In the genomic region with DNA sequence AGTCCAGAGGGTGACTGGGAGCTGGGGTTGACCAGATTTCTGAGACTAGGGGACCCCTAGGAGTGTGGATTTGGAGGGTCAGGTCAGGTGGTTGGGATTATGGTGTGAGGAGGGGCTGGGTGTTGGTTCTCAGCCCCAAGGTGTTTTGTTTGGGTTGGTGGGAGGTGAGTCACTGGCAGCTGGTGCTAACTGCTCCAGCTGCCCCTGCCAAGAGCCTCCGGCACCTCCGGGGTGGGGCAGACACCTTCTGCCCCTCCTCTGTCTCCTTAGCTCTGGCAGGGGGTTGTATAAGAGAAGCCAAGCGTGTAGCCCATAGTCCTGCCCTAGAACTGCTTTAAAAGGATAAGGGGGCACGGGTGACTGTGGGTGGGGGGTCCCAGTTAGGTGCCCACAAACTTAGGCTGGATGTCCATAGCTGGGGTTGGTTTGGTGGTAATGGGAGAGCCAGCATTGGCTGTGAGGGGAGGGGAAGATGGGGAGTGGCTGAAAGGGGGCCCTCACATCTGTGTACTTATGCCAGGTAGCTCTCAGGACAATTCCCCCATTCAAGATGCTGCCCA, we compare ENCODE assay signal across 17 mouse cellular contexts. TPM values are rescaled to one million over a fixed set of nuclear protein-coding genes. Genes with fewer than 3 reads are reported as not detected.
DNase-seq lines count a peak whose midpoint lies in the region; ATAC-seq and TF ChIP-seq lines count a peak whose summit lies in the region.
"Had no signal": no experiment of that assay in that cellular context is flagged by ENCODE, and none has a peak within 500 bp of the region (broad histone marks: within the 10 kb centered on the region; RNA-seq: fewer than 3 reads in every experiment).

No protein-coding gene starts in this region.

- H3K4me2 ChIP-seq in heart, embryonic 12.5 days = no peak overlapping the region
- H3K4me2 ChIP-seq in lung, embryonic 14.5 days = peak overlapping the region; percentile 25; the same call in 1 of the 2 replicates
- H3K4me2 ChIP-seq in embryonic facial prominence, embryonic 13.5 days = no peak overlapping the region
- no peak overlapping the region for H3K4me2 ChIP-seq in stomach, embryonic 15.5 days
- H3K4me2 ChIP-seq: forebrain, embryonic 13.5 days; hindbrain, embryonic 13.5 days; liver, embryonic 13.5 days; midbrain, embryonic 12.5 days; neural tube, embryonic 15.5 days had no signal

- H3K4me3 ChIP-seq in heart, embryonic 12.5 days = no peak overlapping the region
- no peak overlapping the region for H3K4me3 ChIP-seq in lung, embryonic 14.5 days (ENCODE audit: low read depth, low read length)
- no peak overlapping the region for H3K4me3 ChIP-seq in lung, adult 2 months (replicated peaks; ENCODE audit: extremely low read depth, low read depth, low read length)
- H3K4me3 ChIP-seq in embryonic facial prominence, embryonic 13.5 days = no peak overlapping the region
- H3K4me3 ChIP-seq in stomach, embryonic 15.5 days (replicated peaks) = no peak overlapping the region
- H3K4me3 ChIP-seq: forebrain, embryonic 13.5 days; hindbrain, embryonic 13.5 days; liver, embryonic 13.5 days; midbrain, embryonic 12.5 days; neural tube, embryonic 15.5 days had no signal

- no peak for DNase-seq in heart, postnatal 14 days
- DNase-seq in lung, embryonic 14.5 days = no peak
- DNase-seq in lung, adult 2 months = no peak
- DNase-seq in gastrocnemius, adult 8-10 months (ENCODE audit: low spot score in 2 of 2) = no peak
- DNase-seq in left cerebral cortex, adult 9 months (ENCODE audit: low spot score in 2 of 2) = no peak
- DNase-seq: adrenal gland, postnatal 36 days; cerebellum, adult 8-10 months; gastrocnemius, postnatal 36 days; liver, embryonic 13.5 days had no signal

- H3K27me3 ChIP-seq in heart, embryonic 12.5 days (replicated peaks) = no peaks in the 10 kb centered on the region
- H3K27me3 ChIP-seq in lung, embryonic 14.5 days (ENCODE audit: insufficient read depth, low read length) = no peaks in the 10 kb centered on the region
- no peaks in the 10 kb centered on the region for H3K27me3 ChIP-seq in embryonic facial prominence, embryonic 13.5 days
- no peaks in the 10 kb centered on the region for H3K27me3 ChIP-seq in stomach, embryonic 15.5 days (replicated peaks)
- H3K27me3 ChIP-seq: forebrain, embryonic 13.5 days; hindbrain, embryonic 13.5 days; liver, embryonic 13.5 days; midbrain, embryonic 12.5 days; neural tube, embryonic 15.5 days had no signal

- peaks cover 28% of the 10 kb centered on the region for H3K4me1 ChIP-seq in heart, embryonic 12.5 days (replicated peaks)
- peaks cover 3% of the 10 kb centered on the region; the same call in 1 of the 2 replicates for H3K4me1 ChIP-seq in lung, embryonic 14.5 days (ENCODE audit: insufficient read depth)
- peaks cover 11% of the 10 kb centered on the region for H3K4me1 ChIP-seq in lung, adult 2 months (ENCODE audit: control insufficient read depth, insufficient read depth, low read length)
- peaks cover 31% of the 10 kb centered on the region; the same call in 1 of the 2 replicates for H3K4me1 ChIP-seq in embryonic facial prominence, embryonic 13.5 days
- H3K4me1 ChIP-seq in stomach, embryonic 15.5 days = peaks cover 10% of the 10 kb centered on the region
- H3K4me1 ChIP-seq: liver, embryonic 13.5 days had no signal

- no peaks in the 10 kb centered on the region for H3K9me3 ChIP-seq in heart, embryonic 12.5 days (replicated peaks)
- H3K9me3 ChIP-seq in lung, embryonic 14.5 days (ENCODE audit: low read depth, low read length) = no peaks in the 10 kb centered on the region
- H3K9me3 ChIP-seq in embryonic facial prominence, embryonic 13.5 days = no peaks in the 10 kb centered on the region
- H3K9me3 ChIP-seq in stomach, embryonic 15.5 days = no peaks in the 10 kb centered on the region
- H3K9me3 ChIP-seq: forebrain, embryonic 13.5 days; hindbrain, embryonic 13.5 days; liver, embryonic 13.5 days; midbrain, embryonic 12.5 days; neural tube, embryonic 15.5 days had no signal

- 0 out of 2 replicates have a peak overlapping the region, but pooled peaks have one; percentile 21 for H3K9ac ChIP-seq in heart, embryonic 12.5 days
- no peak overlapping the region for H3K9ac ChIP-seq in lung, embryonic 14.5 days
- no peak overlapping the region for H3K9ac ChIP-seq in embryonic facial prominence, embryonic 13.5 days
- H3K9ac ChIP-seq in stomach, embryonic 15.5 days = no peak overlapping the region
- H3K9ac ChIP-seq: forebrain, embryonic 13.5 days; hindbrain, embryonic 13.5 days; liver, embryonic 13.5 days; midbrain, embryonic 12.5 days; neural tube, embryonic 15.5 days had no signal

- no peak for ATAC-seq in heart, embryonic 12.5 days (ENCODE audit: insufficient number of reproducible peaks, low FRiP score)
- peak; percentile 16; the same call in 1 of the 2 replicates for ATAC-seq in lung, embryonic 14.5 days (ENCODE audit: insufficient read depth)
- no peak for ATAC-seq in embryonic facial prominence, embryonic 13.5 days (ENCODE audit: insufficient number of reproducible peaks, insufficient read depth, low FRiP score, low TSS enrichment, low read depth)
- ATAC-seq in stomach, embryonic 15.5 days (ENCODE audit: insufficient read depth, low FRiP score, low read depth) = 0 out of 2 replicates have a peak, but pooled peaks have one; percentile 6
- ATAC-seq: forebrain, embryonic 13.5 days had no signal

- H3K27ac ChIP-seq in heart, embryonic 12.5 days (ENCODE audit: poor library complexity, severe bottlenecking) = 0 out of 2 replicates have a peak overlapping the region, but pooled peaks have one; percentile 18
- H3K27ac ChIP-seq in lung, embryonic 14.5 days (ENCODE audit: low read depth) = peak overlapping the region; percentile 74
- H3K27ac ChIP-seq in embryonic facial prominence, embryonic 13.5 days = 0 out of 2 replicates have a peak overlapping the region, but pooled peaks have one; percentile 23
- peak overlapping the region; percentile 21 for H3K27ac ChIP-seq in stomach, embryonic 15.5 days
- H3K27ac ChIP-seq: forebrain, embryonic 13.5 days; hindbrain, embryonic 13.5 days; liver, embryonic 13.5 days; macrophage; midbrain, embryonic 12.5 days had no signal

- no peak for TF ChIP-seq CTCF in lung, embryonic 14.5 days (IDR thresholded peaks at IDR 0.05; ENCODE audit: low read depth)
- TF ChIP-seq CTCF in lung, adult 2 months (IDR thresholded peaks at IDR 0.05; ENCODE audit: insufficient read depth, low read length) = no peak

- no peak for TF ChIP-seq POLR2A in lung, adult 2 months (IDR thresholded peaks at IDR 0.05; ENCODE audit: borderline replicate concordance, extremely low read depth, low read depth, low read length)

- peaks cover 61% of the 10 kb centered on the region for H3K36me3 ChIP-seq in heart, embryonic 12.5 days
- H3K36me3 ChIP-seq in lung, embryonic 14.5 days (ENCODE audit: insufficient read depth) = peaks cover 61% of the 10 kb centered on the region
- H3K36me3 ChIP-seq in embryonic facial prominence, embryonic 13.5 days = peaks cover 66% of the 10 kb centered on the region
- H3K36me3 ChIP-seq in stomach, embryonic 15.5 days = peaks cover 52% of the 10 kb centered on the region
- H3K36me3 ChIP-seq: neural tube, embryonic 15.5 days had no signal

- intact Hi-C loops in heart, postnatal 14 days (cut with DNase I) = loop anchor here (2.0 to 5.0 kb wide), 2 partner anchors 22 to 242 kb away; no protein-coding TSS in a partner anchor

- 75% methylated on average over 4 of the region's 4 CpGs for WGBS in heart, embryonic 12.5 days
- 51% methylated on average over 4 of the region's 4 CpGs for WGBS in lung, embryonic 14.5 days
- 61% methylated on average over 4 of the region's 4 CpGs for WGBS in lung, adult 2 months
- WGBS in embryonic facial prominence, embryonic 13.5 days = 91% methylated on average over 4 of the region's 4 CpGs
- 53% methylated on average over 4 of the region's 4 CpGs for WGBS in stomach, embryonic 15.5 days

RNA-seq across cellular contexts. Expression of a gene that starts 24.7 kb away (rescaled TPM):
- polyA plus RNA-seq in heart, embryonic 12.5 days (2016; fragmentation: Nextera tagmentation; extraction: Ambion mirVana) = 53.1 and 55.6 TPM in 2 replicates
- total RNA-seq in heart, postnatal 14 days (2021) = 10 to 100 TPM; 77.5 to 83.7 TPM
- 68.6 and 78.0 TPM in 2 replicates for polyA plus RNA-seq in lung, embryonic 14.5 days (2014; fragmentation: Nextera tagmentation; extraction: Ambion mirVana)
- 105 and 123 TPM in 2 replicates for polyA plus RNA-seq in lung, adult 2 months (2012; rRNA removed)
- polyA plus RNA-seq in embryonic facial prominence, embryonic 13.5 days (2015; fragmentation: Nextera tagmentation; extraction: Ambion mirVana) = 70.4 and 71.0 TPM in 2 replicates
- polyA plus RNA-seq in stomach, embryonic 15.5 days (2015; fragmentation: Nextera tagmentation; extraction: Ambion mirVana) = 35.5 and 41.4 TPM in 2 replicates
- 10 to 100 TPM in 1 of 4 experiments, 1 to 10 TPM in 3; 6.9 to 10.7 (median 8.6) TPM for total RNA-seq in gastrocnemius, adult 8-10 months (2022)
- polyA plus RNA-seq: macrophage had no signal

RNA-seq across cellular contexts. Expression of a gene that starts 41.2 kb away (rescaled TPM):
- 9.4 and 10.2 TPM in 2 replicates for polyA plus RNA-seq in heart, embryonic 12.5 days (2016; fragmentation: Nextera tagmentation; extraction: Ambion mirVana)
- 1 to 10 TPM; 3.8 to 5.4 TPM for total RNA-seq in heart, postnatal 14 days (2021)
- 9.7 and 10.2 TPM in 2 replicates for polyA plus RNA-seq in lung, embryonic 14.5 days (2014; fragmentation: Nextera tagmentation; extraction: Ambion mirVana)
- polyA plus RNA-seq in lung, adult 2 months (2012; rRNA removed) = 22.5 and 24.1 TPM in 2 replicates
- 16.0 and 16.1 TPM in 2 replicates for polyA plus RNA-seq in embryonic facial prominence, embryonic 13.5 days (2015; fragmentation: Nextera tagmentation; extraction: Ambion mirVana)
- 13.0 and 14.5 TPM in 2 replicates for polyA plus RNA-seq in stomach, embryonic 15.5 days (2015; fragmentation: Nextera tagmentation; extraction: Ambion mirVana)
- total RNA-seq in gastrocnemius, adult 8-10 months (2022) = 1 to 10 TPM; 1.7 to 3.6 (median 1.9) TPM

Comparison
In these comparisons a context has a peak if more than half of its experiments do, and no peak if none do; other contexts are left out.
1. ATAC-seq: peak in lung, embryonic 14.5 days (single experiment) and stomach, embryonic 15.5 days (single experiment); none in heart, embryonic 12.5 days (single experiment) and embryonic facial prominence, embryonic 13.5 days (single experiment).
2. H3K27ac ChIP-seq: peak in every context shown above with its lines; median percentile 74 in lung, embryonic 14.5 days; 23 in embryonic facial prominence, embryonic 13.5 days; 21 in stomach, embryonic 15.5 days; 18 in heart, embryonic 12.5 days.